16 mouse cellular contexts compared by ENCODE assay signal in genomic region chr3:130942947-130943630, GRCm38 (mm10).
DNase-seq lines count a peak whose midpoint lies in the region; ATAC-seq and TF ChIP-seq lines count a peak whose summit lies in the region.
"Had no signal": no experiment of that assay in that cellular context is flagged by ENCODE, and none has a peak within 500 bp of the region (broad histone marks: within the 10 kb centered on the region; RNA-seq: fewer than 3 reads in every experiment).

No protein-coding gene starts in this region.

- H3K27me3 ChIP-seq in lung, embryonic 15.5 days = no peaks in the 10 kb centered on the region
- no peaks in the 10 kb centered on the region for H3K27me3 ChIP-seq in limb, embryonic 15.5 days
- H3K27me3 ChIP-seq in stomach, embryonic 16.5 days (ENCODE audit: control insufficient read depth, insufficient read depth, low read length) = no peaks in the 10 kb centered on the region
- H3K27me3 ChIP-seq: hindbrain, embryonic 12.5 days; midbrain, embryonic 15.5 days had no signal

- H3K9ac ChIP-seq in lung, embryonic 15.5 days = no peak overlapping the region
- H3K9ac ChIP-seq in limb, embryonic 15.5 days = no peak overlapping the region
- H3K9ac ChIP-seq in stomach, embryonic 16.5 days (ENCODE audit: low read length) = no peak overlapping the region
- H3K9ac ChIP-seq: forebrain, embryonic 13.5 days; hindbrain, embryonic 12.5 days; liver, embryonic 13.5 days; midbrain, embryonic 15.5 days had no signal

- TF ChIP-seq POLR2A in embryonic fibroblast, embryonic 13.5 days (IDR thresholded peaks at IDR 0.05; ENCODE audit: low read depth, low read length) = no peak

- WGBS in lung, embryonic 15.5 days = 38% methylated on average over 8 of the region's 8 CpGs
- WGBS in limb, embryonic 15.5 days = 52% methylated on average over 8 of the region's 8 CpGs
- WGBS in stomach, embryonic 16.5 days = 36% methylated on average over 8 of the region's 8 CpGs

- no peak overlapping the region for H3K4me2 ChIP-seq in lung, embryonic 15.5 days
- H3K4me2 ChIP-seq in limb, embryonic 15.5 days = no peak overlapping the region
- H3K4me2 ChIP-seq in stomach, embryonic 16.5 days (ENCODE audit: low read depth, low read length) = no peak overlapping the region
- H3K4me2 ChIP-seq: forebrain, embryonic 13.5 days; hindbrain, embryonic 12.5 days; liver, embryonic 13.5 days; midbrain, embryonic 15.5 days had no signal

- no peaks in the 10 kb centered on the region for H3K9me3 ChIP-seq in lung, embryonic 15.5 days
- H3K9me3 ChIP-seq in limb, embryonic 15.5 days = no peaks in the 10 kb centered on the region
- H3K9me3 ChIP-seq in stomach, embryonic 16.5 days (replicated peaks; ENCODE audit: control insufficient read depth, low read length) = no peaks in the 10 kb centered on the region
- H3K9me3 ChIP-seq: forebrain, embryonic 13.5 days; hindbrain, embryonic 12.5 days; liver, embryonic 13.5 days; midbrain, embryonic 15.5 days had no signal

- no peak overlapping the region for H3K4me3 ChIP-seq in lung, embryonic 15.5 days
- no peak overlapping the region for H3K4me3 ChIP-seq in embryonic fibroblast, embryonic 13.5 days (ENCODE audit: insufficient read depth, low read length)
- no peak overlapping the region for H3K4me3 ChIP-seq in limb, embryonic 15.5 days
- no peak overlapping the region for H3K4me3 ChIP-seq in stomach, embryonic 16.5 days (replicated peaks; ENCODE audit: low read length)
- H3K4me3 ChIP-seq: forebrain, embryonic 13.5 days; hindbrain, embryonic 12.5 days; liver, embryonic 13.5 days; midbrain, embryonic 15.5 days had no signal

- peak; percentile 13; the same call in 1 of the 2 replicates for ATAC-seq in lung, embryonic 15.5 days (ENCODE audit: borderline replicate concordance, extremely low read depth, low FRiP score, low TSS enrichment)
- no peak for ATAC-seq in limb, embryonic 15.5 days (ENCODE audit: insufficient number of reproducible peaks, low FRiP score, low TSS enrichment, low read depth)
- ATAC-seq in stomach, embryonic 16.5 days (ENCODE audit: insufficient read depth, low FRiP score) = peak; percentile 53
- ATAC-seq: CD4-positive, CD25-positive, alpha-beta regulatory T cell, adult 4 months; forebrain, embryonic 13.5 days; midbrain, embryonic 15.5 days had no signal

- peaks cover 35% of the 10 kb centered on the region for H3K4me1 ChIP-seq in lung, embryonic 15.5 days
- H3K4me1 ChIP-seq in embryonic fibroblast, embryonic 13.5 days (ENCODE audit: control insufficient read depth, insufficient read depth, low read length) = peaks cover 9% of the 10 kb centered on the region; the same call in 1 of the 2 replicates
- H3K4me1 ChIP-seq in limb, embryonic 15.5 days = peaks cover 26% of the 10 kb centered on the region
- H3K4me1 ChIP-seq in stomach, embryonic 16.5 days (ENCODE audit: control insufficient read depth, insufficient read depth, low read length) = peaks cover 7% of the 10 kb centered on the region; the same call in 1 of the 2 replicates
- H3K4me1 ChIP-seq: liver, embryonic 13.5 days had no signal

- H3K36me3 ChIP-seq in lung, embryonic 15.5 days = no peaks in the 10 kb centered on the region
- H3K36me3 ChIP-seq in limb, embryonic 15.5 days = no peaks in the 10 kb centered on the region
- no peaks in the 10 kb centered on the region for H3K36me3 ChIP-seq in stomach, embryonic 16.5 days (ENCODE audit: control insufficient read depth, insufficient read depth, low read length)
- H3K36me3 ChIP-seq: G1E; hindbrain, embryonic 12.5 days; liver, embryonic 13.5 days; midbrain, embryonic 15.5 days had no signal

- DNase-seq in lung, postnatal 14 days = no peak
- DNase-seq in adrenal gland, postnatal 25 days = no peak
- DNase-seq in layer of hippocampus, postnatal 25 days (ENCODE audit: extremely low spot score in 1 of 2, low spot score in 1 of 2) = no peak
- DNase-seq: gastrocnemius, postnatal 14 days; kidney, adult 18-20 months; left cerebral cortex, postnatal 4 days; liver, embryonic 13.5 days had no signal

- TF ChIP-seq CTCF in embryonic fibroblast, embryonic 13.5 days (IDR thresholded peaks at IDR 0.05; ENCODE audit: borderline replicate concordance, insufficient read depth, low read length) = no peak

- peak overlapping the region; percentile 74 for H3K27ac ChIP-seq in lung, embryonic 15.5 days
- H3K27ac ChIP-seq in embryonic fibroblast, embryonic 13.5 days (ENCODE audit: insufficient read depth, low read length) = peak overlapping the region; percentile 55
- peak overlapping the region; percentile 39; the same call in 1 of the 2 replicates for H3K27ac ChIP-seq in limb, embryonic 15.5 days
- peak overlapping the region; percentile 56 for H3K27ac ChIP-seq in stomach, embryonic 16.5 days (ENCODE audit: low read length)
- H3K27ac ChIP-seq: forebrain, embryonic 13.5 days; hindbrain, embryonic 12.5 days; liver, embryonic 13.5 days; midbrain, embryonic 15.5 days had no signal
